Mouse (Mus musculus): ENCODE measurements around the gene Psg29. TPM values are rescaled to one million over a fixed set of nuclear protein-coding genes. Genes with fewer than 3 reads are reported as not detected.
A peak's percentile ranks its signal among the peaks of the same experiment; 100 is the strongest.

Psg29 gene
- not detected for total RNA-seq (2021)

- no peak for DNase-seq (ENCODE audit: low spot score in 2 of 2)
- intact Hi-C loops (cut with DNase I), result no loop called here
Measured at GRCm38 (mm10) chr7:17203177-17203576, at the start of gene Psg29. Gene Psg29, plus strand, starts transcription at chr7:17203477.

- intact Hi-C loops (cut with DNase I), result no loop called here
- DNase-seq (ENCODE audit: low spot score in 2 of 2), result peak in 1 of 2 experiments; percentile 1
Measured at GRCm38 (mm10) chr7:17155634-17156033, 47.6 kb upstream of the Psg29 start.

- intact Hi-C loops (cut with DNase I), result no loop called here
- DNase-seq (ENCODE audit: low spot score in 2 of 2), result no peak
Measured at GRCm38 (mm10) chr7:17156885-17157677, 46.2 kb upstream of the Psg29 start.

GRCm38 (mm10) chr7:17159011-17159410 lies 44.3 kb upstream of the Psg29 start:
- intact Hi-C loops (cut with DNase I), result no loop called here
- no peak for DNase-seq (ENCODE audit: low spot score in 2 of 2)

GRCm38 (mm10) chr7:17171827-17172226 lies 31.4 kb upstream of the Psg29 start:
- intact Hi-C loops (cut with DNase I), result no loop called here
- no peak for DNase-seq (ENCODE audit: low spot score in 2 of 2)

- DNase-seq (ENCODE audit: low spot score in 2 of 2), result no peak
- intact Hi-C loops (cut with DNase I), result no loop called here
Measured at GRCm38 (mm10) chr7:17205530-17206184, 2.4 kb downstream of the Psg29 start.

Other genes starting within 250 kb of the Psg29 start
- gene Pnmal1, start 243.8 kb upstream of the Psg29 start, total RNA-seq (2021), result 100 to 1,000 TPM; 107 to 115 TPM
- 10 to 100 TPM; 62.3 to 64.9 TPM for gene Gm42372, start 220.4 kb upstream of the Psg29 start, total RNA-seq (2021)
- 1 to 10 TPM; 2.4 to 2.6 TPM for gene Ccdc8, start 210.8 kb upstream of the Psg29 start, total RNA-seq (2021)
- gene Ppp5c, start 175.6 kb upstream of the Psg29 start, total RNA-seq (2021), result 100 to 1,000 TPM; 167 to 169 TPM
- gene Hif3a, start 141.1 kb upstream of the Psg29 start, total RNA-seq (2021), result 1 to 10 TPM; 5.3 to 8.5 TPM
- 1 to 10 TPM; 4.1 to 5.5 TPM for gene Psg16, start 129.4 kb upstream of the Psg29 start, total RNA-seq (2021)
- not detected for gene Ceacam3, start 53.2 kb upstream of the Psg29 start, total RNA-seq (2021)

Data from left cerebral cortex, postnatal 25 days (tissue).